In genomic region chr10:119221631-119222030, GRCm38 (mm10) we compare ENCODE assay signal across 12 mouse cellular contexts. TPM values are rescaled to one million over a fixed set of nuclear protein-coding genes. Genes with fewer than 3 reads are reported as not detected.
DNase-seq lines count a peak whose midpoint lies in the region; ATAC-seq and TF ChIP-seq lines count a peak whose summit lies in the region.
"Had no signal": no experiment of that assay in that cellular context is flagged by ENCODE, and none has a peak within 500 bp of the region (broad histone marks: within the 10 kb centered on the region; RNA-seq: fewer than 3 reads in every experiment).

No protein-coding gene starts in this region.

- TF ChIP-seq CTCF in liver, adult 2 months (IDR thresholded peaks at IDR 0.05; ENCODE audit: low read depth, low read length) = peak; percentile 67
- TF ChIP-seq CTCF in liver, postnatal 0 days (IDR thresholded peaks at IDR 0.05; ENCODE audit: low read depth) = peak; percentile 30

- WGBS in liver, adult 2 months = 35% methylated on average over 5 of the region's 5 CpGs
- 66% methylated on average over 5 of the region's 5 CpGs for WGBS in liver, postnatal 0 days (ENCODE audit: insufficient replicate concordance)

- TF ChIP-seq EP300 in liver, postnatal 0 days (IDR thresholded peaks at IDR 0.05; ENCODE audit: low read depth) = no peak

- no peaks in the 10 kb centered on the region for H3K27me3 ChIP-seq in liver, adult 2 months (ENCODE audit: control insufficient read depth, insufficient read depth, low read length)
- no peaks in the 10 kb centered on the region for H3K27me3 ChIP-seq in liver, postnatal 0 days (ENCODE audit: insufficient read depth, low read length)
- H3K27me3 ChIP-seq: heart, embryonic 12.5 days; liver, embryonic 15.5 days; neural tube, embryonic 12.5 days had no signal

- no peaks in the 10 kb centered on the region for H3K9me3 ChIP-seq in liver, postnatal 0 days (ENCODE audit: low read length)
- H3K9me3 ChIP-seq: heart, embryonic 12.5 days; liver, embryonic 15.5 days; neural tube, embryonic 12.5 days had no signal

- no peak overlapping the region for H3K27ac ChIP-seq in liver, adult 2 months (replicated peaks; ENCODE audit: insufficient read depth, low read depth, low read length)
- no peak overlapping the region for H3K27ac ChIP-seq in liver, postnatal 0 days (ENCODE audit: low read depth)
- H3K27ac ChIP-seq: liver, embryonic 15.5 days; neural tube, embryonic 12.5 days had no signal

- peaks cover 32% of the 10 kb centered on the region for H3K36me3 ChIP-seq in liver, adult 2 months (ENCODE audit: control insufficient read depth, insufficient read depth, low read length)
- peaks cover 42% of the 10 kb centered on the region for H3K36me3 ChIP-seq in liver, postnatal 0 days (replicated peaks; ENCODE audit: insufficient read depth, low read length)

- H3K4me2 ChIP-seq in liver, postnatal 0 days (ENCODE audit: low read depth, low read length) = no peak overlapping the region
- H3K4me2 ChIP-seq: heart, embryonic 12.5 days; liver, embryonic 15.5 days; neural tube, embryonic 12.5 days had no signal

- H3K9ac ChIP-seq in liver, adult 2 months (ENCODE audit: low read depth, low read length) = no peak overlapping the region
- no peak overlapping the region; the same call in 1 of the 2 replicates for H3K9ac ChIP-seq in liver, postnatal 0 days (replicated peaks)
- H3K9ac ChIP-seq: heart, embryonic 12.5 days; liver, embryonic 15.5 days; neural tube, embryonic 12.5 days had no signal

- H3K4me3 ChIP-seq in liver, adult 2 months (ENCODE audit: insufficient read depth, low read depth, low read length) = no peak overlapping the region
- no peak overlapping the region for H3K4me3 ChIP-seq in liver, postnatal 0 days (ENCODE audit: low read depth, low read length)
- H3K4me3 ChIP-seq: heart, embryonic 12.5 days; liver, embryonic 15.5 days; neural tube, embryonic 12.5 days had no signal

- H3K4me1 ChIP-seq in liver, adult 2 months (ENCODE audit: control insufficient read depth, insufficient read depth, low read length) = peaks cover 6% of the 10 kb centered on the region; the same call in 1 of the 2 replicates
- no peaks in the 10 kb centered on the region for H3K4me1 ChIP-seq in liver, postnatal 0 days (ENCODE audit: insufficient read depth)
- H3K4me1 ChIP-seq: liver, embryonic 15.5 days had no signal

- no peak for DNase-seq in frontal cortex, postnatal 25 days (ENCODE audit: low spot score in 2 of 2)
- DNase-seq in liver, adult 2 months (ENCODE audit: extremely low read depth, low read depth, low spot score) = peak; percentile 76
- DNase-seq in liver = no peak
- DNase-seq in cerebellum, postnatal 25 days = peak; percentile 41 to 57
- no peak for DNase-seq in liver, postnatal 0 days
- no peak for DNase-seq in right cerebral cortex, adult 18-20 months
- DNase-seq in layer of hippocampus, adult 8-10 months (ENCODE audit: low spot score in 2 of 2) = no peak
- DNase-seq: embryo, embryonic 11 days had no signal

- ATAC-seq in frontal cortex, adult (ENCODE audit: low TSS enrichment) = peak; percentile 8; the same call in 1 of the 2 replicates
- ATAC-seq in liver, postnatal 0 days = peak; percentile 70

- peaks cover 20% of the 10 kb centered on the region for H3K79me2 ChIP-seq in liver, adult 2 months (ENCODE audit: control insufficient read depth, insufficient read depth, low read length)

- TF ChIP-seq POLR2A in liver, adult 2 months (IDR thresholded peaks at IDR 0.05; ENCODE audit: extremely low read depth, insufficient read depth, low read length) = no peak

RNA-seq across cellular contexts. Expression of gene Cand1, which starts 18.2 kb away (rescaled TPM):
- total RNA-seq in liver, adult 2 months (2014; rRNA removed) = 30.2 and 34.9 TPM in 2 replicates
- polyA plus RNA-seq in liver, adult 2 months (2012; rRNA removed) = 15.2 and 17.7 TPM in 2 replicates
- 8.3 and 8.5 TPM in 2 replicates for polyA plus RNA-seq in liver, postnatal 0 days (2015; fragmentation: Nextera tagmentation; extraction: Ambion mirVana)
- 100 to 1,000 TPM; 136 to 168 (median 148) TPM for total RNA-seq in layer of hippocampus, adult 8-10 months (2022)

Comparison
In these comparisons a context has a peak if more than half of its experiments do, and no peak if none do; other contexts are left out.
1. DNase-seq: peak in liver, adult 2 months (single experiment) and cerebellum, postnatal 25 days (2 of 2); none in frontal cortex, postnatal 25 days (0 of 2), liver (single experiment), liver, postnatal 0 days (single experiment), right cerebral cortex, adult 18-20 months (single experiment) and layer of hippocampus, adult 8-10 months (0 of 2).